Mouse (Mus musculus) liver, postnatal 0 days (tissue): ENCODE measurements around the gene Abca4.

ENCODE experiments used
- CTCF ChIP-seq: sonication (generic); IDR thresholded peaks from 2 replicates; pipeline ENCODE4 v1.5.1; 2016; ENCODE audit warnings: antibody characterized with exemption, low read depth
- EP300 ChIP-seq: IDR thresholded peaks from 2 replicates; pipeline ENCODE4 v1.6.1; 2016; ENCODE audit warnings: antibody characterized with exemption, low read depth, mild to moderate bottlenecking

DNA sequence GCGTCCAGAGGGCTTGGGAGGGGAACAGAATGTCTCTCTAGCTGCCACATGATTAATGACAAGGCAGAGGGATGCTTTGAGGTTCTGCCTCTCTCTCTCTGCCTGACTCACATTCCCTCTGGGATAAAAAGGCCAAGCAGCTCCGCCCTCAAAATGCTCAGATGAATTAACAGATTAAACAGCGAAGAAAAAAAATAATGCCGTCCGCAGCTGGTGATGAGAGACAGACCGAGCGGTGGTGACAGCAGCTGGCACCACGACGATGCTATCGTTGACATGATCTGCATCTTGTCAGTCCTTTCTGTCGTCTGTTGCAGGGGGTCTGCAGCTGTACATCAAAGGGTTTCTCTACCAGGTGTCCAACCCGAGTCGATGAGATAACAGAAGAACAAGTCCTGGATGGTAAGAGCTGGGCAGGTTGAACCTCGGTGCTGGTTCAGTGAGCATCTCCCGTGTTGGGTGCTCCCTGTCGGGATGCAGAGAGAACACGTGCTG is 84.8 kb downstream of the Abca4 start:
- no peak for TF ChIP-seq CTCF
- no peak for TF ChIP-seq EP300
